Mouse (Mus musculus) forebrain, embryonic 14.5 days (tissue): Measurements from ENCODE around the gene Adgrf4. TPM values are rescaled to one million over a fixed set of nuclear protein-coding genes. Genes with fewer than 3 reads are reported as not detected.

Experiments
- polyA plus RNA-seq: library from polyadenylated mRNA; unstranded; fragments of >200 nt; fragmentation: Nextera tagmentation; extraction: Ambion mirVana; gene quantifications from 2 replicates; pipeline ENCODE4 v1.2.1, GENCODE M21; 2014

Adgrf4 gene
- polyA plus RNA-seq, 1 experiment from 2014 or later: 0.11 TPM

Other genes starting within 250 kb of the Adgrf4 start
- gene Opn5, start 80.9 kb downstream of the Adgrf4 start, polyA plus RNA-seq: not detected in 2 replicates
- 0.05 TPM in 1 of 2 replicates, not detected in the other for gene Adgrf2, start 49.9 kb upstream of the Adgrf4 start, polyA plus RNA-seq
- 5.0 and 7.2 TPM in 2 replicates for gene Cd2ap, start 184.4 kb upstream of the Adgrf4 start, polyA plus RNA-seq